In genomic region chr16:78637015-78637414, GRCm38 (mm10) we compare ENCODE assay signal across 9 mouse cellular contexts.
DNase-seq lines count a peak whose midpoint lies in the region; ATAC-seq and TF ChIP-seq lines count a peak whose summit lies in the region.
"Had no signal": no experiment of that assay in that cellular context is flagged by ENCODE, and none has a peak within 500 bp of the region (broad histone marks: within the 10 kb centered on the region; RNA-seq: fewer than 3 reads in every experiment).

No protein-coding gene starts in this region.

- WGBS in kidney, embryonic 16.5 days = 41% methylated on average over 5 of the region's 5 CpGs

- no peak overlapping the region for H3K4me3 ChIP-seq in kidney, embryonic 16.5 days (ENCODE audit: low read length)
- H3K4me3 ChIP-seq in ES-E14 (ENCODE audit: insufficient read depth in 1 of 2, low read depth in 1 of 2, low read length in 2 of 2, poor library complexity in 1 of 2, severe bottlenecking in 1 of 2) = no peak overlapping the region
- H3K4me3 ChIP-seq: limb, embryonic 13.5 days had no signal

- no peaks in the 10 kb centered on the region for H3K27me3 ChIP-seq in kidney, embryonic 16.5 days (ENCODE audit: insufficient read depth, low read length)

- H3K27ac ChIP-seq in kidney, embryonic 16.5 days (ENCODE audit: low read length) = no peak overlapping the region
- H3K27ac ChIP-seq in ES-E14 (ENCODE audit: insufficient read depth, low read depth, low read length, poor library complexity, severe bottlenecking) = no peak overlapping the region
- H3K27ac ChIP-seq: limb, embryonic 13.5 days had no signal

- no peak overlapping the region for H3K4me2 ChIP-seq in kidney, embryonic 16.5 days (replicated peaks; ENCODE audit: low read depth, low read length)
- H3K4me2 ChIP-seq: limb, embryonic 13.5 days had no signal

- in situ Hi-C loops in ES-E14 (cut with MboI; ENCODE audit: low sequenced_read_pairs in 2 of 2, unreplicated experiment in 2 of 2) = no loop called here

- H3K9ac ChIP-seq in kidney, embryonic 16.5 days (replicated peaks; ENCODE audit: low read length) = no peak overlapping the region
- no peak overlapping the region for H3K9ac ChIP-seq in ES-E14 (ENCODE audit: insufficient read depth, low read depth, low read length, poor library complexity, severe bottlenecking)
- H3K9ac ChIP-seq: limb, embryonic 13.5 days had no signal

- no peaks in the 10 kb centered on the region for H3K9me3 ChIP-seq in kidney, embryonic 16.5 days (ENCODE audit: low read length)
- no peaks in the 10 kb centered on the region for H3K9me3 ChIP-seq in ES-E14 (ENCODE audit: control insufficient read depth, insufficient read depth, low read depth, low read length)
- H3K9me3 ChIP-seq: limb, embryonic 13.5 days had no signal

- H3K4me1 ChIP-seq in kidney, embryonic 16.5 days (ENCODE audit: insufficient read depth, low read length) = no peaks in the 10 kb centered on the region
- no peaks in the 10 kb centered on the region for H3K4me1 ChIP-seq in ES-E14 (ENCODE audit: control insufficient read depth in 2 of 2, insufficient read depth in 2 of 2, low read length in 2 of 2, poor library complexity in 1 of 2)
- H3K4me1 ChIP-seq: limb, embryonic 13.5 days had no signal

- DNase-seq in kidney, postnatal 4 days = peak; percentile 48 to 58
- DNase-seq in ES-E14 (ENCODE audit: low read depth, low spot score) = peak; percentile 17
- DNase-seq in adrenal gland, postnatal 14 days = peak; percentile 32
- no peak for DNase-seq in cerebellum, adult 11 months

- H3K36me3 ChIP-seq in kidney, embryonic 16.5 days (ENCODE audit: insufficient read depth, low read length) = no peaks in the 10 kb centered on the region
- no peaks in the 10 kb centered on the region for H3K36me3 ChIP-seq in ES-E14 (ENCODE audit: control insufficient read depth, insufficient read depth, low read length, poor library complexity, severe bottlenecking)
- H3K36me3 ChIP-seq: limb, embryonic 13.5 days had no signal

- ATAC-seq in kidney, embryonic 16.5 days (ENCODE audit: low FRiP score, low TSS enrichment) = no peak
- peak; percentile 78 for ATAC-seq in granulocyte monocyte progenitor cell, adult 5-6 weeks (replicated peaks; ENCODE audit: poor library complexity, severe bottlenecking)
- peak; percentile 90 for ATAC-seq in megakaryocyte progenitor cell, adult 5-6 weeks (replicated peaks; ENCODE audit: poor library complexity)
- ATAC-seq in activated CD4-positive, CD25-positive, alpha-beta regulatory T cell, adult 4 months = no peak

TF ChIP-seq in ES-E14, 5 proteins besides CTCF, POLR2A, EP300 and RAD21:
- TF ChIP-seq ZC3H11A (IDR thresholded peaks at IDR 0.05; ENCODE audit: borderline replicate concordance, low read depth, low read length) = 0 out of 2 replicates have a peak, but pooled peaks have one; percentile 4
- TF ChIP-seq CHD2 (IDR thresholded peaks at IDR 0.05; ENCODE audit: low read depth, low read length) = no peak
- TF ChIP-seq HCFC1 (IDR thresholded peaks at IDR 0.05; ENCODE audit: borderline replicate concordance, insufficient read depth, low read length) = no peak
- TF ChIP-seq ZNF384 (IDR thresholded peaks at IDR 0.05; ENCODE audit: low read depth, low read length) = no peak
- TF ChIP-seq MAFK (IDR thresholded peaks at IDR 0.05; ENCODE audit: insufficient read depth, low read depth, low read length) = no peak

Comparison
In these comparisons a context has a peak if more than half of its experiments do, and no peak if none do; other contexts are left out.
1. ATAC-seq: peak in granulocyte monocyte progenitor cell, adult 5-6 weeks (single experiment) and megakaryocyte progenitor cell, adult 5-6 weeks (single experiment); none in kidney, embryonic 16.5 days (single experiment) and activated CD4-positive, CD25-positive, alpha-beta regulatory T cell, adult 4 months (single experiment).